In the genomic region with DNA sequence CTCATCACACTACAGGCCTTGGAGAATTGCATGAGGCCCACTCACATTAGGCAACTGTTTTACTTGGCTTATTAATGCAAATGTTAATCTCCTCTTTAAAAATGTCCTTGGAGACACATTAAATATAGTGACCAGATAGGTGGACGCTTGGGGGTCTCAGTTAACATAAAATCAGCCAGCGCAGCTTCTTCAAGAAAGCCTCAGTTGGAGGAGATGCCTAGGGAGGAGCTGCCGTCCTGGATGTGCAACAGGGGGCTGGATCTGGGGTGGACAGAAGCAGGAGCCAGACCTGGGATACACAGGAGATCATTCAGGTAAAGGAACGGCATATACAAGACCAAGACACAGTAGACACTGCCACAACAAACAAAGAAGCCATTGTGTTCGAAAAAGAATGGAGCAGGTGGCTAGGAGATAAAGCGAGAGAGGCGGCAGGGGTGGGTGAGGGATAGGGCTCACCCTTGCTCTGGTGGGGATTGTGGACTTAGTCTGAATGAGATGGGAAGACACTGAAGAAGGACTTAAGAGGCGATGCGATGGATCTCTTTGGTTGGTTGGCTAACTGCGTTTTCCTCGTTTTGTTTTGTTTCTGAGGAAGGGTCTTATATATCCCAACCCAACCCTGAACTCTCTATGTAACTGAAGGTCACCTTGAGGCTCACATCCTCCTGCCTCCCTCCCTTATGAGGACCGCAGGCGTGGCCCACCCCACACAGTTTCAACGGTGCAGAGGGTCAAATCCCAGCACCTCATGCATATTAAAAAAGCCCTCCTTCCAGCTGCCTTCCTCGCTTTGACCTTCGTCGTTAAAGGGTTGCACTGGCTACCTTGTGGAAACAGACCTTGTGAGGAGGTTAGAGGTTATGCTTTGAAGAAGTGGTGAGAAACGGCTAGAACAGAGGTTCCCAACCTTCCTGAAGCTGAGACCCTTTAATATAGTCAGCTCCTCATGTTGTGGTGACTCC, we compare ENCODE assay signal across 22 mouse cellular contexts. TPM values are rescaled to one million over a fixed set of nuclear protein-coding genes. Genes with fewer than 3 reads are reported as not detected.
"Had no signal": no experiment of that assay in that cellular context is flagged by ENCODE, and none has a peak within 500 bp of the region (broad histone marks: within the 10 kb centered on the region; RNA-seq: fewer than 3 reads in every experiment).

No protein-coding gene starts in this region.

- H3K36me3 ChIP-seq: limb, embryonic 12.5 days; limb, embryonic 15.5 days; midbrain, embryonic 13.5 days; neural tube, embryonic 12.5 days; neural tube, embryonic 15.5 days; stomach, embryonic 15.5 days had no signal

- H3K9ac ChIP-seq: limb, embryonic 12.5 days; limb, embryonic 15.5 days; liver, embryonic 14.5 days; liver, postnatal 0 days; lung, embryonic 14.5 days; midbrain, embryonic 13.5 days; neural tube, embryonic 12.5 days; neural tube, embryonic 15.5 days; stomach, embryonic 15.5 days had no signal

- H3K27me3 ChIP-seq: stomach, embryonic 15.5 days had no signal

- H3K9me3 ChIP-seq: limb, embryonic 12.5 days; limb, embryonic 15.5 days; midbrain, embryonic 13.5 days; neural tube, embryonic 12.5 days; neural tube, embryonic 15.5 days; stomach, embryonic 15.5 days had no signal

- H3K4me3 ChIP-seq: limb, embryonic 12.5 days; limb, embryonic 15.5 days; midbrain, embryonic 13.5 days; neural tube, embryonic 12.5 days; neural tube, embryonic 15.5 days; stomach, embryonic 15.5 days had no signal

- DNase-seq: kidney, adult 9 months; kidney, postnatal 14 days; kidney, postnatal 4 days; left cerebral cortex, postnatal 4 days; liver, postnatal 0 days; lung, embryonic 14.5 days; right cerebral cortex, adult 18-20 months; right cerebral cortex, postnatal 25 days; spleen, adult 18-20 months; thymus, postnatal 25 days had no signal

- H3K4me2 ChIP-seq: limb, embryonic 12.5 days; limb, embryonic 15.5 days; liver, embryonic 11.5 days; lung, embryonic 14.5 days; midbrain, embryonic 13.5 days; neural tube, embryonic 12.5 days; neural tube, embryonic 15.5 days; stomach, embryonic 15.5 days had no signal

- H3K27ac ChIP-seq: limb, embryonic 12.5 days; limb, embryonic 15.5 days; liver, embryonic 14.5 days; macrophage; midbrain, embryonic 13.5 days; neural tube, embryonic 12.5 days; neural tube, embryonic 15.5 days; stomach, embryonic 15.5 days had no signal

- ATAC-seq: liver, postnatal 0 days; lung, postnatal 0 days; midbrain, embryonic 13.5 days had no signal

RNA-seq across cellular contexts. Expression of gene Lep, which starts 40.0 kb away (rescaled TPM):
- polyA plus RNA-seq: kidney, embryonic 16.5 days; limb, embryonic 12.5 days; limb, embryonic 15.5 days; liver, embryonic 11.5 days; liver, embryonic 14.5 days; liver, postnatal 0 days; lung, embryonic 14.5 days; lung, postnatal 0 days; macrophage; midbrain, embryonic 13.5 days; midbrain, postnatal 0 days; neural tube, embryonic 12.5 days; neural tube, embryonic 15.5 days; stomach, embryonic 15.5 days had no signal
